Mouse (Mus musculus): ENCODE results near the gene Ndufv2.

DNA sequence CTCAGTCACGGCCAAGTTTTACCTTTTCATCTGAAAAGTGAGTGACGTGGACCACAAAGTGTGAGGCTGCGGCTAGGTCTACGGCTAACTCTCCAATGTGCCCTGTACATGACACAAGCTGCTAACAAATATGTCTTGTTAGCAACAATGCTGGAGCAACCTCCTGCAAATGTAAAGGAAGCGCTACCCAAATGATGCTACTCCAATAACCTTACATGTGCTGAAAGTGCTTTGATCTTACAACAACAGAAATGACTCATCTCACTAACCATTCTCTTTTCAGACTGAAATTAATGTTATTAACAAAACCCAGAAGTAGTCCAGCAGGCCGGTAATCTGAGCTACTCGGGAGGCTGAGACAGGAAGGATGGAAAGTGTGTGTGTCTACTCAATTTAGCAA lies 27.4 kb downstream of the Ndufv2 start:
- no peak for TF ChIP-seq CTCF (conservative IDR thresholded peaks at IDR 0.05; ENCODE audit: low read length)
- no peak for TF ChIP-seq POU5F1 (IDR thresholded peaks at IDR 0.05; ENCODE audit: borderline replicate concordance, low read length)
